Mouse (Mus musculus) adrenal gland, postnatal 36 days (tissue): ENCODE results near the gene Apoo. TPM values are rescaled to one million over a fixed set of nuclear protein-coding genes. Genes with fewer than 3 reads are reported as not detected.

Experiments used
- microRNA-seq: library from miRNA; unstranded; fragments of <30 nt; microRNA quantifications from one replicate; pipeline ENCODE4 v1.2.0, GENCODE M21; 2021
- total RNA-seq, 2 experiments: library from RNA; stranded (reverse); gene quantifications; 2 replicates each; pipeline ENCODE4 v1.2.3; 2021

Apoo gene
- total RNA-seq, 2 experiments from 2014 or later = 64.9 to 74.9 TPM

Small RNAs within 50 kb of the gene (microRNA-seq; reads per million reads assigned to microRNA genes)
- gene Gm44477 = not detected

Other genes with a start within 250 kb of the Apoo start
- 10 to 100 TPM; 32.3 to 36.2 TPM for gene Zfx, start 243.4 kb upstream of the Apoo start, total RNA-seq
- gene Eif2s3x, start 154.3 kb upstream of the Apoo start, total RNA-seq = 100 to 1,000 TPM; 154 to 213 TPM
- 10 to 100 TPM; 19.0 to 20.4 TPM for gene Klhl15, start 132.5 kb upstream of the Apoo start, total RNA-seq
- not detected for gene Fam90a1b, start 340 bp upstream of the Apoo start, total RNA-seq
- gene Maged1, start 175.0 kb downstream of the Apoo start, total RNA-seq = 100 to 1,000 TPM; 235 to 264 TPM